Comparison of ENCODE assay signal across 11 mouse cellular contexts in genomic region chr6:31096787-31097186, GRCm38 (mm10).
DNase-seq lines count a peak whose midpoint lies in the region; ATAC-seq lines count a peak whose summit lies in the region.
"Had no signal": no experiment of that assay in that cellular context is flagged by ENCODE, and none has a peak within 500 bp of the region (broad histone marks: within the 10 kb centered on the region; RNA-seq: fewer than 3 reads in every experiment).

No protein-coding gene starts in this region.

- H3K9ac ChIP-seq in heart, embryonic 12.5 days, result no peak overlapping the region
- H3K9ac ChIP-seq in hindbrain, embryonic 12.5 days, result no peak overlapping the region

- H3K4me2 ChIP-seq in heart, embryonic 12.5 days, result peak overlapping the region; percentile 22; the same call in 1 of the 2 replicates
- H3K4me2 ChIP-seq in hindbrain, embryonic 12.5 days (replicated peaks), result no peak overlapping the region; the same call in 1 of the 2 replicates

- H3K4me3 ChIP-seq in heart, embryonic 12.5 days, result no peak overlapping the region
- no peak overlapping the region for H3K4me3 ChIP-seq in embryonic facial prominence, embryonic 10.5 days
- no peak overlapping the region for H3K4me3 ChIP-seq in hindbrain, embryonic 12.5 days
- no peak overlapping the region for H3K4me3 ChIP-seq in midbrain, embryonic 10.5 days
- H3K4me3 ChIP-seq: myocyte had no signal

- ATAC-seq in heart, embryonic 12.5 days (ENCODE audit: insufficient number of reproducible peaks, low FRiP score), result no peak
- no peak for ATAC-seq in hindbrain, embryonic 12.5 days (ENCODE audit: low FRiP score)

- H3K9me3 ChIP-seq in heart, embryonic 12.5 days (replicated peaks), result no peaks in the 10 kb centered on the region
- no peaks in the 10 kb centered on the region for H3K9me3 ChIP-seq in embryonic facial prominence, embryonic 10.5 days
- H3K9me3 ChIP-seq in hindbrain, embryonic 12.5 days (replicated peaks), result no peaks in the 10 kb centered on the region
- no peaks in the 10 kb centered on the region for H3K9me3 ChIP-seq in midbrain, embryonic 10.5 days (replicated peaks)

- DNase-seq in heart, adult 11 months, result no peak
- no peak for DNase-seq in embryonic facial prominence, embryonic 10.5 days (ENCODE audit: low spot score)
- DNase-seq in midbrain, embryonic 10.5 days (ENCODE audit: low spot score), result no peak
- DNase-seq in kidney, adult 8-10 months, result no peak
- DNase-seq in left cerebral cortex, postnatal 36 days (ENCODE audit: low spot score in 2 of 2), result no peak
- no peak for DNase-seq in layer of hippocampus, postnatal 25 days (ENCODE audit: extremely low spot score in 1 of 2, low spot score in 1 of 2)
- DNase-seq: right cerebral cortex, postnatal 4 days; thymus, adult 18-20 months had no signal

- H3K36me3 ChIP-seq in heart, embryonic 12.5 days, result no peaks in the 10 kb centered on the region
- no peaks in the 10 kb centered on the region for H3K36me3 ChIP-seq in embryonic facial prominence, embryonic 10.5 days (replicated peaks)
- no peaks in the 10 kb centered on the region for H3K36me3 ChIP-seq in hindbrain, embryonic 12.5 days
- no peaks in the 10 kb centered on the region for H3K36me3 ChIP-seq in midbrain, embryonic 10.5 days

- 68% methylated on average over 6 of the region's 6 CpGs for WGBS in heart, embryonic 12.5 days
- WGBS in embryonic facial prominence, embryonic 10.5 days, result 79% methylated on average over 6 of the region's 6 CpGs
- WGBS in hindbrain, embryonic 12.5 days, result 67% methylated on average over 6 of the region's 6 CpGs
- WGBS in midbrain, embryonic 10.5 days, result 88% methylated on average over 6 of the region's 6 CpGs

- no peaks in the 10 kb centered on the region for H3K27me3 ChIP-seq in heart, embryonic 12.5 days (replicated peaks)
- no peaks in the 10 kb centered on the region for H3K27me3 ChIP-seq in embryonic facial prominence, embryonic 10.5 days (replicated peaks; ENCODE audit: low read depth, poor library complexity, severe bottlenecking)
- no peaks in the 10 kb centered on the region for H3K27me3 ChIP-seq in hindbrain, embryonic 12.5 days
- no peaks in the 10 kb centered on the region for H3K27me3 ChIP-seq in midbrain, embryonic 10.5 days (ENCODE audit: low read depth, poor library complexity, severe bottlenecking)

- intact Hi-C loops in left cerebral cortex, postnatal 36 days (cut with DNase I), result no loop called here

- H3K27ac ChIP-seq in heart, embryonic 12.5 days (ENCODE audit: poor library complexity, severe bottlenecking), result peak overlapping the region; percentile 88
- H3K27ac ChIP-seq in embryonic facial prominence, embryonic 10.5 days (replicated peaks), result peak overlapping the region; percentile 69; the same call in 1 of the 2 replicates
- peak overlapping the region; percentile 77 for H3K27ac ChIP-seq in hindbrain, embryonic 12.5 days
- peak overlapping the region; percentile 83 for H3K27ac ChIP-seq in midbrain, embryonic 10.5 days (replicated peaks)

- H3K4me1 ChIP-seq in heart, embryonic 12.5 days (replicated peaks), result peaks cover 48% of the 10 kb centered on the region
- peaks cover 26% of the 10 kb centered on the region for H3K4me1 ChIP-seq in embryonic facial prominence, embryonic 10.5 days
- H3K4me1 ChIP-seq in hindbrain, embryonic 12.5 days, result peaks cover 19% of the 10 kb centered on the region
- H3K4me1 ChIP-seq in midbrain, embryonic 10.5 days, result peaks cover 36% of the 10 kb centered on the region
